Mouse (Mus musculus) lung, adult 10 weeks (tissue): Measurements from ENCODE around the gene Hrh3. TPM values are rescaled to one million over a fixed set of nuclear protein-coding genes. Genes with fewer than 3 reads are reported as not detected.

Experiments used
- polyA plus RNA-seq: library from polyadenylated mRNA; stranded (reverse); fragments of 350-450 nt; fragmentation: Illumina TruSeq; extraction: RNeasy Lipid Tissue Mini Kit (QIAGEN cat#74804); gene quantifications from one replicate; pipeline ENCODE4 v1.2.3, GENCODE M21; 2014; ENCODE audit warnings: low read depth, low replicate concordance; ENCODE audit not compliant: insufficient read depth

Hrh3 gene
- not detected for polyA plus RNA-seq

DNA sequence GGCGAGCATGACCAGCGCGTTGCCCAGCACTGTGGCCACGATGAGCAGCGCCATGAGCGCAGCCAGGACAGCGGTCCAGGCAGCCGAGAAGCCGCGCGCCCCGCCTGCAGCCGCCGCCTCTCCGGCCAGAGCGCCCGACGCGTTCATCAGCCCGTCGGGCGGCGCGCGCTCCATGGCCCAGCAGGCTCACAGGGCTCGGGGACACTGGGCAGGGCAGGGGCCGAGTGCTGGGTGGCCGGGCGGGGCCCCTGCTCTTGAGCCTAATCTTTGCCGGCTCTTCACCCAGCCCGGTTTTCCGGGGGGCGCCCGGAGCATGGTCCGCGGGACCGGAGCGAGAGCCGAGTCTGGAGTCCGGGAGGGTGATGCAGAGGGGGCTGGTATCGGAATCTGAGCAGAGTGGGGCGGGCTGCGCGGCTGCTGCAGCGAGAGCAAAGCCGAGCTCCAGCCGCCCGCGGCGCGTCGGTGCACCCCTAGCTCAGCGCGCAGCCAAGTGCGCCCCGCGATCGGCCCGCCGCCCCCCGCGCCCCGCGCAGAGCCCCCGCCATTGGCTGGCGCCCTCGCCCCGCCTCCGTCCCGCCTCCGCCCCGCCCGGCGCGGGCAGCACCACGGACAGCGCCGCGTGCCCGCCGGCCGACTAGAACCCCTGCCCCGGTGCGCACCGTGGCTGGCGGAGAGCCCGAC, at the start of gene Hrh3:
Gene Hrh3, minus strand, starts transcription at position 511 of the 681 bp plus-strand sequence.

DNA sequence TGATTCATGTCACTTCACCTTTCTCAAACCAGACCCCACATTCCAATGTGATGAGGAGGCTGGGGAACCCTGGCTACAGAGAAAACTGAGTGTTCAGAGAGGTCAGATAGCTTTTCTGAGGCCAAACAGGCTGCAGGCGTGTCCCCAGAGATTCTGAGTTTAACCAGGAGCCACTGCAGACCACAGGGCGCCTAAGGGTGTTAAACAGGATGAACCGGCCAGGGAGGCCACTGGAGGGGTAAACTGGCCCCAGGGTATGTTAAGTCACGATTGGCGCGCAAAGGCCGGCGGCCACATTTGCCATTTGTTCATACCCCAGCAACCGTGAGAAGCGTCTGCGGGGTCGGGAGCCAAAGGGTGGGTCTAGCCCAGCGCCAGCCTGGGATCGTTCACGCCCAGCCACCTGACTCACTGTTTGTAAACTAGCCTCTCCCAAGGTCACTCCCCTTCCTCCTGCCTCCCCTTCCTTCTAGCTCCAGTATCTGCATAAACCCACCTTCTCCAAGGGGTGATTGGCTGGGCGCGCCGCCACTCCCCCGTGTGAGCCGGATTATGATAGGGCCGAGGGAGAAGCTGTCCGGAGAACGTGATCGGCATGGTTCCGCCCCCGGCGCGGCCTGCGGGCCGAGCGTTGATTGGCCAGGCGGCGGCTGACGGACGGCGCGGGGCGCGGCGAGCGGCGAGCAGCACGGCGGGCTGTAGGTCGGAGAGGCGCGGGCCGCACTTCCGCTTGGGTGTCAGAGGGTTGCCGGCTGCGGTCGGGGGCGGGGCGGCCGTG, 14.6 kb upstream of the Hrh3 start, which contains the start of gene Osbpl2:
Gene Osbpl2, plus strand, starts transcription at position 646 of the 778 bp plus-strand sequence.

DNA sequence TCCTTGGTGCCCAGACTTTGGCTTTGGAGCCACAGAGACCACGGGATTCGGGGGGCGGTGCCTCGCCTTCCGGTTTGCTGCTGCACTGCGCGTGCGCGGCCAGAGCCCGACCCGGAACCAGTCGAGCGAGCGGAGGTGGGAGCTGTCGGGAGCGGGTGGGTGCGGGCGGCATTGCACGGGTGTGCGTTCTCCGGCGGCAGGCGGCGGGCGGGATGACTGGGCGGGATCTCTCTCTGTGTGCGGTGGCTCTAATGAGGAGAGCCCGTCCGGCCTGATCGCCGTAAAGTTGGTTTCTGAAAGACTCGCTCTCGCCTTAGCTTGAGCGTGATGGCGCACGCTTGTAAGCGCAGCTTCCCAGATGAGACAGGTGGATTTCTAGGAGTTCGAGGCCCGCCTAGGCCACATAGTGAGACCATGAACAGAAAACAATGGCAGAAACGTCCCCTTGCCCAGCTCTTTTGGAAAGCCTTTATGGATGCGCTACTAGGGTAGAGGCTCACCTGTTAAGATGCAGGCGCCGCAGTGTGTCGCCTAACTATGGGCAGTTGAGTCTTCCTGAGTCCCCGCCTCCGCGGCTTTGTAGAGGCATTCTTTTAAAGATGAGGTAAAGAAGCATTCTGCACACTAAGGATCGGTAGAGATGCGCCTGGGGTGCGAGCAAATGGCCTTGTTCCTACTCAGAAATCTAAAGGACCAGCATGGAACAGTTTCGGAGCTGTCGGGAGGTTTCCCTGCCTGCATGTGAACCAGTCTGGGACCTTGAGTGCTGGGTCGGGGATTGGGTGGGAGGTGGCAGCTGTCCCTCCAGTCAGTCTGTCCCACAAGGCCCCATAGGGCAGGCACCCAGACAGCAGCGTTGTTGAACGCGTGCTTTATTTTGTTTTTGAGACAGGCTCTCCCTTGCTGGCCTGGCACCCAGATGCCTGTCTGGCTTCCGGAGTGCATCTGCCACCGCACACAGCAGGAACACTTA, 33.5 kb downstream of the Hrh3 start, which contains the start of gene Mtg2:
Gene Mtg2, plus strand, starts transcription at position 108 of the 973 bp plus-strand sequence.

Other genes with a start within 250 kb of the Hrh3 start
- 8.2 TPM for gene Taf4, start 127.8 kb downstream of the Hrh3 start, polyA plus RNA-seq
- gene Lsm14b, start 79.5 kb downstream of the Hrh3 start, polyA plus RNA-seq, result 27.4 TPM
- gene Psma7, start 62.1 kb downstream of the Hrh3 start, polyA plus RNA-seq, result 214 TPM
- gene Ss18l1, start 62.0 kb downstream of the Hrh3 start, polyA plus RNA-seq, result 1.5 TPM
- 15.8 TPM for gene Mtg2, start 33.9 kb downstream of the Hrh3 start, polyA plus RNA-seq
- 22.9 TPM for gene Osbpl2, start 14.8 kb upstream of the Hrh3 start, polyA plus RNA-seq
- 64.0 TPM for gene Adrm1, start 67.0 kb upstream of the Hrh3 start, polyA plus RNA-seq
- 51.5 TPM for gene Lama5, start 121.4 kb upstream of the Hrh3 start, polyA plus RNA-seq
- 2,570 TPM for gene Rps21, start 152.9 kb upstream of the Hrh3 start, polyA plus RNA-seq
- 10.9 TPM for gene Cables2, start 169.0 kb upstream of the Hrh3 start, polyA plus RNA-seq
- gene Rbbp8nl, start 185.4 kb upstream of the Hrh3 start, polyA plus RNA-seq, result 0.29 TPM
- 3.8 TPM for gene Gata5, start 230.2 kb upstream of the Hrh3 start, polyA plus RNA-seq